Mouse (Mus musculus) small intestine, adult 2 months (tissue): ENCODE data around the gene Mcemp1.

Experiments
- CTCF ChIP-seq: fragments of 200-500 bp; IDR thresholded peaks from 2 replicates; pipeline ENCODE4 v1.5.1; 2012; ENCODE audit warnings: low read depth, mild to moderate bottlenecking, control low read depth, inconsistent platforms, low read length, moderate library complexity, mixed read lengths; ENCODE audit not compliant: insufficient replicate concordance, insufficient read length; ENCODE audit errors: extremely low read depth
- POLR2A ChIP-seq: fragments of 200-500 bp; IDR thresholded peaks from 2 replicates; pipeline ENCODE4 v1.6.1; 2012; ENCODE audit warnings: low read depth, mild to moderate bottlenecking, control low read depth, inconsistent platforms, low read length, moderate library complexity

DNA sequence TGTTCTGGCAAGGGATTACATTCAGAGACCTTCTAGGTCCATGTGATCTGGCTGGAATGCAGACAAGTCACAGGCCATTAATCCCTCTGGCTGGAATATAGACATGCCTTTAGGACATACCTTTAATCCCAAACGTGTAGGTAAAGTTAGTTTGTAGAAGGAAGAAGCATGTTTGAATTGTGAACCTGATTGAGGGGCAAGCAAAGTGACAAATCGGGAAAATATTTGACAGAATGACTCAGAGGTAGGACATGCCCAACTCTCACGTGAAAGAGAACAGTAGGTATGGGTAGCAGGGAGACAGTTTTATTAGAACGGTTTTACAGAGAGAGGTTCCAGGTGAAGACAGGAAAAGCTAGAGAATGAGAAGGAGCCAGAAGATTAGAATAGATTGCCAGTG, 18.0 kb upstream of the Mcemp1 start:
- TF ChIP-seq CTCF: no peak
- no peak for TF ChIP-seq POLR2A
